Mouse (Mus musculus): Measurements from ENCODE around the gene Tmem220.

Gene Tmem220

DNA sequence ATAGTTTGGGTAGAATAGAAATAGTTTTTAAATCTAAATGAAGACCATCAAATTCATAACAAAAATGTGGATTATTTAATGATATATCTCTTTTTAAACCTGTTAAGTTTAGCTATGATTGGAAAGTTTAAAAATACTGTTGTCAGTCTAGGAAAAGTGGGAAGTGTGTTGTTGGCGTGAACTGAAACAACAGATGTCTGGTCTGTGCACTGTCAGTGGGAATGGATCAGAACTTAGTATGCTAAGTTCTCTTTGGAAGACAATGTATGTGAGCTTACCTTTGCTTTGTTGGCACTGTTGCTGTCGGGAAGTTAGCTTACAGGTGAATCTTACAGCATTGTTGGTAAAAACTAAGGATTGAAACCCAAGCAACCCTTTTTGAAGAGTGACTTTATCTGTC, 36.4 kb downstream of the Tmem220 start:
- no peak for DNase-seq (ENCODE audit: low read depth, low spot score)

DNA sequence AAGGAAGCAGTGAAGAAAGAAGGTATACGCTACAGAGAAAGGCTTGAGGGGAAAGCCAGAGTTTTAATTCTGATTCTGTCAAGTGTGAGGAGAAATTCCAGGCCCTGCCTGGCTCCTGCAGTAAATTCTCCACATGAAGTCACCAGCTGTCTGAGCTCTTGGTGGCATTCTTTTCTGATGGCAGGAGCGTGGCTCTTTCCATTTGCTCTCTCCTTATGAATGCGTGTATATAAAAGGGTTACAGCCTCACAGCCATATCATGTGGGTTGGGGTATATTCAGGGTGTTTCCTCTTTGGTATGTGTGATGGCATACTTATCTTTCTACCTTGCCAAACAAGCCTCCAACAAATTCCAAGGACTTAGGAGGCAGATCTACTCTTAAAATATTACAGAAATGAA, 37.8 kb downstream of the Tmem220 start:
- no peak for DNase-seq (ENCODE audit: low read depth, low spot score)

DNA sequence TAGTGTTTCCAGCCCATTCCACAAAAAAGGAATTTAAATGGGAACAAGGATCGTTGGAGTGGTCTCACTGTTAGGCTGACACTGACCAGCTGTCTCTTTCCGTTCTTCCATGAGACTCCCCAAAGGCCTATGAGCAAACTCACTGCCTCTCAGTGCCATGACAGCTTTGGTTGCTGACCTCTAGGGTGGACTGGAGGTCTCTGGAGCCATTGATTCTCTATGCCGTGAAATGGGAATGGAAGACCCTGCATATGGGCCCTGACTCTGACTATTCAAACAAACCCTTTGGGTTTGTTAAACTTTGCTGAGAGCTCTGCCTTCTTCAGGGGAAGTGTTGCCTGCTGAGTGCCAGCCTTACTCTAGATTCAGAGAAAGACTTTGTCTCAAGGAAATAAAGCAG, 42.8 kb downstream of the Tmem220 start:
- DNase-seq (ENCODE audit: low read depth, low spot score): no peak

DNA sequence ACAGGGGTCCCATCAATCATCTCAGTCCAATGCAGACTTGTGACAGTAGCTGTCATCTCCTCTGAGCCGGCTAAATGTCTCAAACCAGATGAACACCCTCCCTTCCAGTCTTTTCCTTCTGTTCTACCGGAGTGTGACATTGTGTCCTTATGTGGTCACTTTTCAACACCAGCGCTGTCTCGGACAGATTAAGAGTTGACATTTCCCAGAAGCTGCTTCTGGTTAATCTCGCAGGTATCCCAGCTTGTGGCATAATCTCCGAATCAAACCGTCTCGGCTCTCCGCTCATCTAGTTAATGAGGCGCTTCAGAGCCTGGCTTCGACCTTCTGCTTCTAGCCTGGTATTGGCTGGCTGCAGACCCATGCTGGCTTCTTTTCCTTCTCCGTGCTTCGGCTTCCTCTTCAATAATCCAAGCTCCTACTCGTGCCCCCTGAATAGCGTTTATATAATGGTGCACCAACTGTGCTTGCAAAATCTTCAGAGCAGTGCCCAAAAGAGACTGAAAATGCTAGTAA, 47.7 kb downstream of the Tmem220 start:
- no peak for DNase-seq (ENCODE audit: low read depth, low spot score)

DNA sequence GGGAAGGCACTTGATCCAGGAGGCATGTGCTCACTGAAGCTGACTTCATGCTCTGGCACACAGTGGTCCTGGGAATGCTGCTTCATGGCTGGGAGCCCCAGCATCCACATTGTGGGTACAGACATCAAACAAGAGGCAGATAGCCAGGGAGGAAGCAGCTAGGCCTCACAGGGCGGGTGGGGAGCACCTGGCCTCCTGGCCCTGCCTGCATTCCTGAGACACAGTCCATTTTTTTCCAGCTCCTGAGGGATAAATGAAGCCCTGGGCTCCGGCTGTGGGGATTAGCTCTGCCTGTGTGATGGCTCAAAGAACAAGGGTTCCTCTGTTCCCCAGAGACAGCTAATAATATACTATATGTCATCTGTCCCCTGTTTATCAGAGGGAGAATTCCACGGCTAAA, 50.1 kb downstream of the Tmem220 start:
- no peak for DNase-seq (ENCODE audit: low read depth, low spot score)

DNA sequence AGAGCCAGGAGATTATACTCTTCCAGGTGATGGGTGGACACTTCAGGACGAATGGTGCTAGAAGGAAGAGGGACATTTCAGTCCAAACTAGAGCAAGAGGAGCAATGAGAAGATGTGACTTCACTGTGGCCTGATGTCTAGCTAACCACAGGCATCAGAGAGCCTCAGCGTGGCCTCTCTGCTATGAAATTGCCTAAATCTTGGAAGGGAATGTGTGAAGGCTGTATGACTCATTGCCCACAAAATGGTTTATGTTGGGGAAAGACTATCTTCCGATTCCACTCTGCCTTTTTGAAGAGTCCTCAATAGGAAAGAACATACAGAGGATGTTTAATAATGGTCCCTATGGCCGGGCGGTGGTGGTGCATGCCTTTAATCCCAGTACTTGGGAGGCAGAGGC, 51.8 kb downstream of the Tmem220 start:
- no peak for DNase-seq (ENCODE audit: low read depth, low spot score)

DNA sequence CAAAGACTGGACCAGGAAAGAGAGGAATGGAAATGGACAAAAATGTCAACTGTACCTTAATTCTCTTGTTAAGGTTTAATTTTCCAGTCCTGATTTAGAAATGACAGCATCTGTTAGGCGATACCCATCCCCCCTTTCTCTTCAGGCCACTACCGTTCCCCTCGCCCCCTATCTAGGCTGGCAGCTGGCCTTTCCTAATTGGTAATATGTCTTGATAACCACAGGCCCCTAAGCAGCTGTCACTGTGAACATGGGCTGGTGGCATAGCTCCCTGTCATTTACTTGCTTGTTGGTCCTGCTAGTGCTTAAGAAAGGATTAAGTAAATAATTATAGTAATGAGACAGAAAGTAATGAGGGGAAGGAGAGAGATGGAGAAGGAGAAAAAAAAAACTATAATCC, 52.5 kb downstream of the Tmem220 start:
- DNase-seq (ENCODE audit: low read depth, low spot score): no peak

DNA sequence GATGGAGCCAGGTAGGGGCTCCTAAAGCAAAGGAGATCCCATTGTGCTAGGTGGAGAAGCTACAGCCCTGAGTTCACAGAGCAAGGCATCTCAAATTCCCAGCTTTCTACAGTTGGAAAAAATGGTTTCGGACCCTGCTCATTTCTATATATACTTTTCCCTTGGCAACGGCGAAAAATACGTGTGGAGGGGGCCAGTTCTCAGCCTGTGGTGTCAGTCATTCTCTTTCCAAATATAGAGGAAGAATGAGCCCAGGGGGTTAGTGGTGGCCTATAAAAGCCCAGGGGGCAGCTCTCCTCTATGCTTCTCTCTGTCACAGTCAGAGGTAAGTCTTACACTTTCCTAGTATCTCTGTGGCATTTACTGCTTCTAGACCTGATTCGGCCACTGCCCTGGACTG, 53.0 kb downstream of the Tmem220 start, which contains the start of gene Myh3:
Gene Myh3 (plus strand): TSS at position 301 of the 400 bp plus-strand sequence.
- no peak for DNase-seq (ENCODE audit: low read depth, low spot score)

DNA sequence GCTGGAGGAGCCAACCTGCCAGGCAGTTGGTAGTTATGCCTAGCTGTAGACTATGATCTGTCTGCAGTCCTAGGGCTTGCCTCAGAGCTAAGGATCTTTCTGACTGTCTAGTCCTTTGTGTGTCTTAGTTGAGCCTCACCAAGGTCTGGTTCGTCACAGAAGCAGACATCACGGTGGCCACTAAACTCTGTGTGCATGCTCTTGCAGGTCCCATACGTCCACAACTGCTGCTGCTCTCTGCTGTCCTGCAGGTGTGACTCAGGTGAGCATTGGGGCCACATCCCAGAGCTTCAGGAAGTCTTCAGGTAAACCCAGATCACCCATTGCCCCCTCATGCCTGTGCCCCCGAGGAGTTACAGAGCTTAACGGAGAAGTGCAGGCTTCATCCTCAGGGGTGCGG, 53.9 kb downstream of the Tmem220 start:
- DNase-seq (ENCODE audit: low read depth, low spot score): no peak

DNA sequence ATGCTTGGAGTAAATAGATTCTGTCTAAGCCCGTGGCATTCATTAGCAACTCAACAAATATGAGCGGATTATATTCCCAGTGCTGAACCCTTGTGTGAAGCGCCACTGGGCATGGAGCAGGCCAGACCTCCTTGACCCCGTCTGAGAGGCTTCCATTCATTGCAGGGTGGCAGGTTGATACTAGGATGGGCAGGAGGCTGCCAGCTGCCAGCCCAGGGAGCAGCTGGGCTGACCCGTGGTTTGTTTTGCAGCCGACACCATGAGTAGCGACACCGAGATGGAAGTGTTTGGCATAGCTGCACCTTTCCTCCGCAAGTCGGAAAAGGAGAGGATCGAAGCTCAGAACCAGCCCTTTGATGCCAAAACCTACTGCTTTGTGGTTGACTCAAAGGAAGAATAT, 54.8 kb downstream of the Tmem220 start:
- DNase-seq (ENCODE audit: low read depth, low spot score): no peak

DNA sequence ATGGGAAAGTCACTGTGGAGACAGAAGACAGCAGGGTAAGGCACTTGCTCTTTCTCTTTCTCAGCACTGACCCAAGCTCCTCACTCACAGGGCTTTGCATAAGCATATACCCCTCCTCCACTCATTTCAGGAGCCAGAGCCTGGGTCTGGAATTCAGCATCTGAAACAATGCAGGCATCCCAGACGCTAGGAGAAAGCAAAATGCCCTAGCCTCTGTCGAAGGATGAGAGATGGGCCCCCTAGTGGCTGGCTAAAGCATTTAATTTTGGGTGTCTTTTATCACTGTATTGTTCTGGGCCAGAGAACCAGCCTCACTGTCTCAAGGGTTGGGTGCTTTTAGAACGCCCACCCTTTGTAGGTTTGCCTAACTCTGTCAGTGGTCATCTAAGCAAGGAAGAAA, 55.2 kb downstream of the Tmem220 start:
- DNase-seq (ENCODE audit: low read depth, low spot score): peak; percentile 37

DNA sequence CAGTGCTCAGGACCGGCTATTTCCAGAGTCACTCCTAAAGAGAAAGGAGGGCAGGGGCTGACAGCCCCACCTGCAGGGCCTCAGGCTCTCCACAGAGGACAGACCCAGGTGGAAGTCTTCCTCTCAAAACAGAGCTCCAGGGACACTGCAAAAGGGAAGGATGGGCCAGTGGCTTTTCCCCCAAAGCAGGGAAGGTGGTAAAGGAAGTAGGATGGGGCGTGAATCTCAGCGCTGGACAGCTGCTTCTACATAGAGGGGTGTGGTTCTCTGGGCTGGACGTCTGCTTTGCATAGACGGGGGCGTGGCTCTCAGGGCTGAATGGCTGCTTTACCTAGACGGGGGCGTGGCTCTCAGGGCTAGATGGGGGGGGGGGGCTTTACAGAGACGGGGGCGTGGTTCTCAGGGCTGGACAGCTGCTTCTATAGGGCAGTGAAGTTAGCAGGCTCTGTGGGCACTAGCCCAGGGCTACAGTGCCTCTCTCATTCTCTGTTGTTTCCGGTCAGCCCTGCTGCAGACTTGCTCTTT, 56.2 kb downstream of the Tmem220 start:
- peak; percentile 44 for DNase-seq (ENCODE audit: low read depth, low spot score)

DNA sequence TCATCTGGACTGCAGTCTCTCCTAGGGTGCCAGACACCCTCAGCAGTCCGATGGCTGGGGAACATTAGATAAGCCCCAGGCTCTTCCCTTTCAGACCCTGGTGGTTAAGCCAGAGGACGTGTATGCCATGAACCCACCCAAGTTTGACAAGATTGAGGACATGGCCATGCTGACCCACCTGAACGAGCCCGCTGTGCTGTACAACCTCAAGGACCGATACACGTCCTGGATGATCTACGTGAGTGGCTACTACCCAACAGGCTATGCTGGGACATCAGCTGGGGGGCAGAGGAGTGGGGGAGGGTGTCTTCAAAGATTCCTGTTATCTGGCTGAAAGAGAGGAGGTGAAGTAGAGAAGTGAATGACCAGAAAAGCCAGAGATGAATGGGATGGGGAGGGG, 57.2 kb downstream of the Tmem220 start:
- no peak for DNase-seq (ENCODE audit: low read depth, low spot score)

DNA sequence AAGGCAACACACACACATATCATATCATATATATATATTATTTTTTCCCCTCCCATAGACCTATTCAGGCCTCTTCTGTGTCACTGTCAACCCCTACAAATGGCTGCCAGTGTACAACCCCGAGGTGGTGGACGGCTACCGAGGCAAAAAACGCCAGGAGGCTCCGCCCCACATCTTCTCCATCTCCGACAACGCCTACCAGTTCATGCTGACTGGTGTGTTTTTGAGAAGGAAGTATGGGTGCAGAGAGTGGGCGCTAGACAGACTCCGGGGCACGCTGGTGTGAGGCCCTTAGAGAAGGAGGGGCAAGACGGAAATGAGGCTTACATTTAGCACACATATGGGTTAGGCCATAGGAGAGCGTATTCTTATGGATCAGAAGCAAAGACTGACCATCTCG, 57.8 kb downstream of the Tmem220 start:
- DNase-seq (ENCODE audit: low read depth, low spot score): no peak

DNA sequence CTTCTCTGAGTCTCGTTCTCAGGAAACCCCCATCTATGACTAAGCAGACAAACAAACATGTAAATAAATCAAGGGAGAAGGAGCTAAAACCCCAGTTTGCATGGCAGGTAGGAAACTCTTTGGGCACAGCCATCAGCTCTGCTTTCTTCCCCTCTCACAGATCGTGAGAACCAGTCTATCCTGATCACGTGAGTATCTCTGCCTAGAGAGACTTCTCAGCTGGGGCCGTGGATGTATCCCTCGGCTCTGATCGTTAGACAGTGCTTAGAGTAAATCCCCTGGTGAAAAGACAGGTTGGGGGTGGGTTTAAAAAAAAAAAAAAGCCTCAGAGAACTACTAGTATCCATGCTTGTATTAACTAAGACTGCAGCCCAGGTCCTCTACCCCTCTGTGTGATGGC, 58.3 kb downstream of the Tmem220 start:
- DNase-seq (ENCODE audit: low read depth, low spot score): no peak

DNA sequence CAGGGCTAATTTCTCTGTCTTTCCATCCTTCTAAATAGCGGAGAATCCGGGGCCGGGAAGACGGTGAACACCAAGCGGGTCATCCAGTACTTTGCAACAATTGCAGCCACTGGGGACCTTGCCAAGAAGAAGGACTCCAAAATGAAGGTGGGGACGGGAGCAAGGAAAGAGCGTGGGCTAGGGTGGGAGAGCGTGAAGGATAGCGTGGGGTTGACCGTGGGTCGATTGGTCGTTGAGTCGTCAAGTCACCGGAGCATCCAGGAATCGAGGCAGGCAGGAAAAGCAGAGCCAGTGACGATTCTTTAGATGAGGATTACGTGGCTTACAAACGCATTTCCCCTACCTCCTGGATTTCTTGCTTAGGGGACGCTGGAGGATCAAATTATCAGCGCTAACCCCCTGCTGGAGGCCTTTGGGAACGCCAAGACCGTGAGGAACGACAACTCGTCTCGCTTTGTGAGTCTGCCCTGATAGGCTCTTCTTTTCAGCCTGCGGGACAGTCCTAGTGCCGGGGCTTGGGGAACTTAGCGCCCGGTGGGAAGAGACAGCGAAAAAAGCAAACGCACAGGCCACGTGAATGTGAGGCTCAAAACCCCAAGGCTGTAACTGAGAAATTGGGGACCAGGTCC, 58.9 kb downstream of the Tmem220 start:
- no peak for DNase-seq (ENCODE audit: low read depth, low spot score)

All from retina, postnatal 7 days (tissue).